Mouse (Mus musculus) layer of hippocampus, postnatal 14 days (tissue): Measurements from ENCODE around the gene Xiap. TPM values are rescaled to one million over a fixed set of nuclear protein-coding genes. Genes with fewer than 3 reads are reported as not detected.

ENCODE experiments used
- total RNA-seq, 2 experiments: library from RNA; stranded (reverse); gene quantifications; 2 replicates each; pipeline ENCODE4 v1.2.3; 2021

The Xiap gene
- total RNA-seq, 2 experiments from 2014 or later = 40.1 to 45.1 TPM

Other genes with a start within 250 kb of the Xiap start
- 10 to 100 TPM; 55.8 to 57.4 TPM for gene Thoc2, start 139.0 kb upstream of the Xiap start, total RNA-seq
- gene Stag2, start 89.6 kb downstream of the Xiap start, total RNA-seq = 10 to 100 TPM; 47.3 to 50.8 TPM